Comparison of ENCODE assay signal across 12 mouse cellular contexts in the genomic region with DNA sequence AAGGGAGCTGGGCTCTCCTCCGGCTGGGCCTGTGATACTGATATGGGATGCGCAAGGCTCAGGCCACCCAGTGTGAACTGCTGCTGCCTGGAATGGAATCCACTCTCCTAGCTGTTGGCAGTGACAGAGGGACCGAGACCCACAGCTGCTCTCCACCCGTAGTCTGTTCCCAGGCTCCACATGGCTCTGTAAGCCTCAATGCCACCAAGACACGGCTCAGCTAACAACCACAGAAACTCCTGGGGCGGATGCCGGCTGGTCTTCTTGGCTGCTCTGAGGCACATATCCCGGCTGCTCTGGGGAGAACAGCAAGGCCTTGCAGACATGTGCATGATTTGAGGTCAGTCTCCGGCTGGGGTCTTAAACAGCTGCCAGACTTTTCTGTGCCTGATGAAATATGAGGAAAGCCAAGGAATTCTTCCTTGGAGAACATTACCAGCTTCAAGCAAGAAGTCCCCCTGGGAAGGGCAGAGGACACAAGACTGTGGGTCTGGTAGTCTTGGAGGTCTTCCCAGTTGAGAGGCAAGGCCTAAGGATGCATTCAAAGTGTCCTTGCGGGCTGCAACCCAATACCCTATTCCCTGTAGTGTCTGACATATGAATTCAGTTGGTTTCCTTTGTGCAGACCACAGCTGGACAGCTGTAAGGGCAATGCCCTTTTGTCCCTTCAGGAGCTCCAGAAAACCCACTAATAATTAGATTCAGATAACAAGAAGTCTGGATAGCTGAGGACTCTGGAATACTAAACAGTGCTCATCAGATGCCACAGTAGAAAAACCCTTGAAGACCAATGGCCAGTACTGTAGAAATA. TPM values are rescaled to one million over a fixed set of nuclear protein-coding genes. Genes with fewer than 3 reads are reported as not detected.
A peak's percentile ranks its signal among the peaks of the same experiment; 100 is the strongest.
DNase-seq lines count a peak whose midpoint lies in the region; ATAC-seq and TF ChIP-seq lines count a peak whose summit lies in the region.
"Had no signal": no experiment of that assay in that cellular context is flagged by ENCODE, and none has a peak within 500 bp of the region (broad histone marks: within the 10 kb centered on the region; RNA-seq: fewer than 3 reads in every experiment).

No protein-coding gene starts in this region.

- WGBS in kidney, embryonic 16.5 days = 63% methylated on average over 10 of the region's 10 CpGs
- 84% methylated on average over 10 of the region's 10 CpGs for WGBS in kidney, adult 2 months
- WGBS in heart, adult 2 months = 73% methylated on average over 10 of the region's 10 CpGs

- H3K27ac ChIP-seq in kidney, embryonic 16.5 days (ENCODE audit: low read length) = peak overlapping the region; percentile 48
- H3K27ac ChIP-seq in kidney, adult 2 months (ENCODE audit: insufficient read depth, low read depth, low read length) = no peak overlapping the region
- H3K27ac ChIP-seq in heart, adult 2 months = no peak overlapping the region
- H3K27ac ChIP-seq: forebrain, embryonic 15.5 days had no signal

- TF ChIP-seq EP300 in heart, adult 2 months (IDR thresholded peaks at IDR 0.05; ENCODE audit: insufficient read depth, low read depth, low read length) = peak; percentile 50; the same call in 1 of the 2 replicates

- H3K27me3 ChIP-seq in kidney, embryonic 16.5 days (ENCODE audit: insufficient read depth, low read length) = no peaks in the 10 kb centered on the region
- no peaks in the 10 kb centered on the region for H3K27me3 ChIP-seq in kidney, adult 2 months (replicated peaks; ENCODE audit: control insufficient read depth, insufficient read depth, low read length)
- H3K27me3 ChIP-seq in heart, adult 2 months (ENCODE audit: control insufficient read depth, insufficient read depth, low read length) = no peaks in the 10 kb centered on the region
- H3K27me3 ChIP-seq: forebrain, embryonic 15.5 days had no signal

- intact Hi-C loops in heart, adult 2 months (cut with DNase I) = no loop called here

- no peak overlapping the region for H3K4me3 ChIP-seq in kidney, embryonic 16.5 days (ENCODE audit: low read length)
- H3K4me3 ChIP-seq in kidney, adult 2 months (ENCODE audit: insufficient read depth, low read depth, low read length) = no peak overlapping the region
- no peak overlapping the region for H3K4me3 ChIP-seq in heart, adult 2 months
- H3K4me3 ChIP-seq: forebrain, embryonic 15.5 days had no signal

- TF ChIP-seq POLR2A in kidney, adult 2 months (IDR thresholded peaks at IDR 0.05; ENCODE audit: low read depth, low read length) = no peak
- TF ChIP-seq POLR2A in heart, adult 2 months (IDR thresholded peaks at IDR 0.05; ENCODE audit: insufficient read depth, low read depth, low read length) = no peak

- H3K79me2 ChIP-seq in heart, adult 2 months (replicated peaks; ENCODE audit: control insufficient read depth, insufficient read depth, low read length) = no peaks in the 10 kb centered on the region

- peaks cover 34% of the 10 kb centered on the region for H3K4me1 ChIP-seq in kidney, embryonic 16.5 days (ENCODE audit: insufficient read depth, low read length)
- H3K4me1 ChIP-seq in kidney, adult 2 months (ENCODE audit: control insufficient read depth, insufficient read depth, low read length) = peaks cover 6% of the 10 kb centered on the region; the same call in 1 of the 2 replicates
- peaks cover 1% of the 10 kb centered on the region; the same call in 1 of the 2 replicates for H3K4me1 ChIP-seq in heart, adult 2 months (ENCODE audit: control insufficient read depth, insufficient read depth, low read length)
- H3K4me1 ChIP-seq: forebrain, embryonic 15.5 days had no signal

- H3K36me3 ChIP-seq in kidney, embryonic 16.5 days (ENCODE audit: insufficient read depth, low read length) = no peaks in the 10 kb centered on the region
- H3K36me3 ChIP-seq in kidney, adult 2 months (ENCODE audit: control insufficient read depth, insufficient read depth, low read length) = no peaks in the 10 kb centered on the region
- no peaks in the 10 kb centered on the region for H3K36me3 ChIP-seq in heart, adult 2 months (ENCODE audit: control insufficient read depth, insufficient read depth, low read length)
- H3K36me3 ChIP-seq: forebrain, embryonic 15.5 days had no signal

- no peaks in the 10 kb centered on the region for H3K9me3 ChIP-seq in kidney, embryonic 16.5 days (ENCODE audit: low read length)
- H3K9me3 ChIP-seq: forebrain, embryonic 15.5 days had no signal

- TF ChIP-seq CTCF in kidney, adult 2 months (conservative IDR thresholded peaks at IDR 0.05; ENCODE audit: insufficient read depth, insufficient read length, low read depth, low read length) = no peak
- TF ChIP-seq CTCF in heart, adult 2 months (IDR thresholded peaks at IDR 0.05) = no peak

- no peak for DNase-seq in kidney, adult 2 months
- DNase-seq in brain, adult 2 months (ENCODE audit: low read depth, low spot score) = peak; percentile 8
- peak; percentile 42 to 75 for DNase-seq in heart, adult 2 months
- peak; percentile 76 for DNase-seq in lung, postnatal 10 days
- DNase-seq in embryo, embryonic 10.5 days (ENCODE audit: low spot score) = no peak
- no peak for DNase-seq in thymus, adult 18-20 months

- no peak overlapping the region for H3K9ac ChIP-seq in kidney, embryonic 16.5 days (replicated peaks; ENCODE audit: low read length)
- H3K9ac ChIP-seq in heart, adult 2 months (ENCODE audit: low read depth, low read length) = no peak overlapping the region
- H3K9ac ChIP-seq: forebrain, embryonic 15.5 days had no signal

- peak; percentile 34 for ATAC-seq in kidney, embryonic 16.5 days (ENCODE audit: low FRiP score, low TSS enrichment)
- no peak for ATAC-seq in frontal cortex, adult (ENCODE audit: low TSS enrichment)
- ATAC-seq: forebrain, embryonic 15.5 days had no signal

- H3K4me2 ChIP-seq in kidney, embryonic 16.5 days (replicated peaks; ENCODE audit: low read depth, low read length) = no peak overlapping the region
- H3K4me2 ChIP-seq: forebrain, embryonic 15.5 days had no signal

RNA-seq across cellular contexts. Expression of a gene that starts 17.1 kb away (rescaled TPM):
- 41.1 and 44.3 TPM in 2 replicates for polyA plus RNA-seq in kidney, embryonic 16.5 days (2015; fragmentation: Nextera tagmentation; extraction: Ambion mirVana)
- polyA plus RNA-seq in kidney, adult 2 months (2012; rRNA removed) = 424 and 448 TPM in 2 replicates
- total RNA-seq in heart, adult 2 months (2021) = not detected
- not detected in 2 replicates for polyA plus RNA-seq in heart, adult 2 months (2012; rRNA removed)
- total RNA-seq: ES-E14 had no signal
- polyA plus RNA-seq: forebrain, embryonic 15.5 days; neural tube, embryonic 11.5 days; thymus, postnatal 0 days had no signal

RNA-seq across cellular contexts. Expression of a gene that starts 40.3 kb away (rescaled TPM):
- 9.0 and 10.5 TPM in 2 replicates for polyA plus RNA-seq in kidney, embryonic 16.5 days (2015; fragmentation: Nextera tagmentation; extraction: Ambion mirVana)
- polyA plus RNA-seq in kidney, adult 2 months (2012; rRNA removed) = 25.5 TPM in 2 replicates
- total RNA-seq in heart, adult 2 months (2021) = 1 to 10 TPM; 4.6 to 8.1 TPM
- polyA plus RNA-seq in heart, adult 2 months (2012; rRNA removed) = 9.1 and 11.1 TPM in 2 replicates
- total RNA-seq: ES-E14 had no signal
- polyA plus RNA-seq: forebrain, embryonic 15.5 days; neural tube, embryonic 11.5 days had no signal

Comparison
In these comparisons a context has a peak if more than half of its experiments do, and no peak if none do; other contexts are left out.
1. DNase-seq: peak in brain, adult 2 months (single experiment), heart, adult 2 months (2 of 2) and lung, postnatal 10 days (single experiment); none in kidney, adult 2 months (single experiment), embryo, embryonic 10.5 days (single experiment) and thymus, adult 18-20 months (0 of 2).
2. RNA of a gene that starts 17.1 kb away (polyA plus RNA-seq): 424 to 448 TPM in kidney, adult 2 months and 41.1 to 44.3 TPM in kidney, embryonic 16.5 days; not detected in heart, adult 2 months; every median in the first group is over 10 times any median in the second.